Mouse (Mus musculus) stomach, embryonic 14.5 days (tissue): ENCODE data around the gene Sspn. TPM values are rescaled to one million over a fixed set of nuclear protein-coding genes. Genes with fewer than 3 reads are reported as not detected.

Source experiments
- ATAC-seq: fragments of 200-750 bp; cut with Nextera tagmentation; 2 replicates; pipeline ENCODE4 v1.8.0; 2017; ENCODE audit warnings: low read depth, moderate TSS enrichment; ENCODE audit not compliant: insufficient number of reproducible peaks, insufficient read depth, low FRiP score
- H3K27ac ChIP-seq: fragments of 300-500 bp; sonication (generic); 2 replicates; pipeline ENCODE4 v1.5.1; 2014; ENCODE audit warnings: mild to moderate bottlenecking, low read length, moderate library complexity, mixed read lengths
- H3K27me3 ChIP-seq: fragments of 300-500 bp; sonication (generic); 2 replicates; pipeline ENCODE4 v1.6.1; 2014; ENCODE audit warnings: low read length, control low read depth, mixed read lengths; ENCODE audit not compliant: control insufficient read depth, insufficient read depth
- H3K36me3 ChIP-seq: fragments of 300-500 bp; sonication (generic); 2 replicates; pipeline ENCODE4 v1.6.1; 2014; ENCODE audit warnings: mild to moderate bottlenecking, control low read depth, low read length, moderate library complexity, mixed read lengths; ENCODE audit not compliant: control insufficient read depth, insufficient read depth
- H3K4me1 ChIP-seq: fragments of 300-500 bp; sonication (generic); 2 replicates; pipeline ENCODE4 v1.6.1; 2014; ENCODE audit warnings: low read length, control low read depth, mixed read lengths; ENCODE audit not compliant: control insufficient read depth, insufficient read depth
- H3K4me2 ChIP-seq: fragments of 300-500 bp; sonication (generic); replicated peaks from 2 replicates; pipeline ENCODE4 v1.6.1; 2014; ENCODE audit warnings: low read depth, low read length, control low read depth
- H3K4me3 ChIP-seq: fragments of 300-500 bp; sonication (generic); 2 replicates; pipeline ENCODE4 v1.5.1; 2014; ENCODE audit warnings: low read depth, low read length, control low read depth
- H3K9ac ChIP-seq: fragments of 300-500 bp; sonication (generic); replicated peaks from 2 replicates; pipeline ENCODE4 v1.6.1; 2014; ENCODE audit warnings: low read depth, mild to moderate bottlenecking, control low read depth, low read length, moderate library complexity, mixed read lengths
- H3K9me3 ChIP-seq: fragments of 300-500 bp; sonication (generic); 2 replicates; pipeline ENCODE4 v1.6.1; 2016; ENCODE audit warnings: low read depth, low read length, control low read depth; ENCODE audit not compliant: control insufficient read depth
- WGBS: fragments of 180-500 bp; shearing (Covaris S2); extraction: QIAGEN DNeasy Blood & Tissue Kit; methylation state at CpG from one replicate; pipeline ENCODE4 v1.1.7; 2014; 5-methylcytosine and 5-hydroxymethylcytosine counted together
- polyA plus RNA-seq: library from polyadenylated mRNA; unstranded; fragments of >200 nt; fragmentation: Nextera tagmentation; extraction: Ambion mirVana; gene quantifications from 2 replicates; pipeline ENCODE4 v1.2.1, GENCODE M21; 2014

The Sspn gene
- polyA plus RNA-seq, 1 experiment from 2014 or later: 10.0 TPM

- H3K4me1 ChIP-seq: 0 out of 2 replicates have a peak, but pooled peaks cover 7% of the 10 kb centered on the region
- WGBS: 62% methylated on average over 6 of the region's 6 CpGs
- no peak overlapping the region for H3K27ac ChIP-seq
- no peaks in the 10 kb centered on the region for H3K27me3 ChIP-seq
- H3K9ac ChIP-seq: no peak overlapping the region
- no peak overlapping the region for H3K4me2 ChIP-seq
- no peaks in the 10 kb centered on the region for H3K9me3 ChIP-seq
- no peaks in the 10 kb centered on the region for H3K36me3 ChIP-seq
- ATAC-seq: no peak
- no peak overlapping the region for H3K4me3 ChIP-seq
These were observed 9.4 kb downstream of the Sspn start for GRCm38 (mm10) chr6:145940852-145941251.

GRCm38 (mm10) chr6:145942263-145942966 is 11.0 kb downstream of the Sspn start:
- no peak overlapping the region for H3K9ac ChIP-seq
- H3K27me3 ChIP-seq: no peaks in the 10 kb centered on the region
- no peaks in the 10 kb centered on the region for H3K9me3 ChIP-seq
- H3K27ac ChIP-seq: no peak overlapping the region
- no peaks in the 10 kb centered on the region for H3K36me3 ChIP-seq
- H3K4me2 ChIP-seq: no peak overlapping the region
- H3K4me3 ChIP-seq: no peak overlapping the region
- ATAC-seq: no peak
- 55% methylated on average over 12 of the region's 12 CpGs for WGBS
- 0 out of 2 replicates have a peak, but pooled peaks cover 8% of the 10 kb centered on the region for H3K4me1 ChIP-seq

GRCm38 (mm10) chr6:145943414-145943813 is 12.0 kb downstream of the Sspn start:
- no peak for ATAC-seq

GRCm38 (mm10) chr6:145945700-145946344 is 14.4 kb downstream of the Sspn start:
- Histone ChIP-seq H3K9me3 (no peaks in the 10 kb centered on the region), H3K4me2 (no peak overlapping the region), H3K9ac (no peak overlapping the region), H3K4me3 (no peak overlapping the region), H3K27me3 (no peaks in the 10 kb centered on the region), H3K4me1 (0 out of 2 replicates have a peak, but pooled peaks cover 8% of the 10 kb centered on the region), H3K36me3 (no peaks in the 10 kb centered on the region), H3K27ac (peak overlapping the region; percentile 27; the same call in 1 of the 2 replicates)
- 63% methylated on average over 11 of the region's 11 CpGs for WGBS
- ATAC-seq: no peak

More at GRCm38 (mm10) chr6:145943414-145943813, 12.0 kb downstream of the Sspn start:
- H3K4me1 ChIP-seq: 0 out of 2 replicates have a peak, but pooled peaks cover 8% of the 10 kb centered on the region
- no peaks in the 10 kb centered on the region for H3K36me3 ChIP-seq
- no peak overlapping the region for H3K27ac ChIP-seq
- no peaks in the 10 kb centered on the region for H3K27me3 ChIP-seq
- WGBS: 44% methylated on average over 3 of the region's 3 CpGs
- H3K4me2 ChIP-seq: no peak overlapping the region
- no peak overlapping the region for H3K4me3 ChIP-seq
- no peak overlapping the region for H3K9ac ChIP-seq
- H3K9me3 ChIP-seq: no peaks in the 10 kb centered on the region

- H3K9me3 ChIP-seq: no peaks in the 10 kb centered on the region
- 0 out of 2 replicates have a peak, but pooled peaks cover 5% of the 10 kb centered on the region for H3K4me1 ChIP-seq
- H3K4me3 ChIP-seq: no peak overlapping the region
- no peaks in the 10 kb centered on the region for H3K36me3 ChIP-seq
- no peak overlapping the region for H3K27ac ChIP-seq
- H3K4me2 ChIP-seq: no peak overlapping the region
- no peaks in the 10 kb centered on the region for H3K27me3 ChIP-seq
- no peak for ATAC-seq
- 41% methylated on average over 4 of the region's 4 CpGs for WGBS
- H3K9ac ChIP-seq: no peak overlapping the region
These were observed 17.6 kb downstream of the Sspn start for GRCm38 (mm10) chr6:145949049-145949448.

GRCm38 (mm10) chr6:145950626-145951025 is 19.2 kb downstream of the Sspn start:
- WGBS: 77% methylated on average over 5 of the region's 5 CpGs
- Histone ChIP-seq H3K36me3 (no peaks in the 10 kb centered on the region), H3K9ac (no peak overlapping the region), H3K27me3 (no peaks in the 10 kb centered on the region), H3K4me2 (no peak overlapping the region), H3K27ac (no peak overlapping the region), H3K4me1 (0 out of 2 replicates have a peak, but pooled peaks cover 3% of the 10 kb centered on the region), H3K4me3 (no peak overlapping the region), H3K9me3 (no peaks in the 10 kb centered on the region)
- no peak for ATAC-seq

GRCm38 (mm10) chr6:145952594-145952993 is 21.2 kb downstream of the Sspn start:
- Histone ChIP-seq H3K4me3 (no peak overlapping the region), H3K27me3 (no peaks in the 10 kb centered on the region), H3K4me1 (no peaks in the 10 kb centered on the region), H3K36me3 (no peaks in the 10 kb centered on the region), H3K9ac (no peak overlapping the region), H3K9me3 (no peaks in the 10 kb centered on the region), H3K27ac (no peak overlapping the region), H3K4me2 (no peak overlapping the region)
- 68% methylated on average over 3 of the region's 3 CpGs for WGBS
- ATAC-seq: no peak

- no peak overlapping the region for H3K9ac ChIP-seq
- ATAC-seq: no peak
- 74% methylated on average over 13 of the region's 13 CpGs for WGBS
- H3K9me3 ChIP-seq: no peaks in the 10 kb centered on the region
- no peak overlapping the region for H3K4me3 ChIP-seq
- no peaks in the 10 kb centered on the region for H3K4me1 ChIP-seq
- no peak overlapping the region for H3K4me2 ChIP-seq
- H3K27me3 ChIP-seq: no peaks in the 10 kb centered on the region
- no peaks in the 10 kb centered on the region for H3K36me3 ChIP-seq
- H3K27ac ChIP-seq: no peak overlapping the region
These were observed 21.9 kb downstream of the Sspn start for GRCm38 (mm10) chr6:145953121-145953896.
